Mouse (Mus musculus): ENCODE data around the gene Hnrnph1.
"Not testable (repeated sequence)": the region's sequence is repeated elsewhere in the genome, so short reads cannot be mapped to it uniquely, and the experiment has no call there.

Gene Hnrnph1

DNA sequence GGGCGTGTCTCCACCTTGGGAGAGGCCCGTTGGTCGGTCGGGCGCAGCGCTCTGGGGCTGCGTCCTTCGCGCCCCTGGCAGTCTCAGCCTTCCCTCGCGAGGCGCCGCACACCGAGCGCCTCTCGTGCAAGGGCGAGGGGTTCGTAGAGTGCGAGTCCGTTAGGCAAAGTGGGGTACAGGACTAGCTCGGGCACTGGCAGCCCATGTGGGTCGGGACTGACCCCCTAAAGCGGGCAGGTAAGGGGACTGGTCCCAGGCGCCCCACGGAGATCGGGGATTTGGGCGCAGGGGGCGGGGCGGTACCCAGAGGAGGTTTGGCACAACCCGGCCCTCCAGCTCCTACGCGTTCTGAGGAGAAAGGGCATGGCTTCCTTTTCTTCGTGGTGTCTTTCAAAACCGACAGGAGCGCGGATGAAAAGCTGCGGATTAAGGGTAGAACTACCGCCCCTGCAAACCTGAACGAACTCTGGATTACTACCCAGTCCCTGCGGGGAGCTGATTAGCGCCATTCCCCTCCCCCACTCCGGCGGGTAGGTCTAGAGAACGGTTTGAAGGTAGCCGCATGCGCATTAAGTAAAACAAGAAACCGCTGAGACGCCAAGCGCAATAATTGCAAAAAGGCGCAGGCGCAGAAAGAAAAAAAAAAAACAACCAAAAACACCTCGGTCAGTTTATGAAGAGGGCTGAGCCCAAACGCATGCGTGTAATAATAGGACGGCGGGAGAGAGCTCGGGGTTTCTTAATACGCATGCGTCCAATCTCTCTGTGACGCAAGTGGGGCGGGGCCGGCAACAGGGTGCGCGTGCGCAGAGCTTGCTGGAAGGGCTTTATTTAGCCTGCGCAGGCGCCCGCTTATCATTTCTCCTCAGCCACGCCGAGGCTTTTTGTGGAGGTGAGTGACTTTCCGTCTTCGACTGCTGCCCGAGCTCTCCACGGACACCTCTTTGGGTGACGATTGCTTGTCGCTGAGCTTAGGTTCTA, at the start of gene Hnrnph1:
Gene Hnrnph1 (plus strand): TSS at position 80 of the 981 bp plus-strand sequence.
- peak; percentile 99 for DNase-seq

- DNase-seq = peak in 1 of 2 experiments; percentile 5
Measured at GRCm38 (mm10) chr11:50328075-50328625, 48.6 kb upstream of the Hnrnph1 start.

- DNase-seq = no peak
Measured at GRCm38 (mm10) chr11:50329378-50329777, 47.4 kb upstream of the Hnrnph1 start.

GRCm38 (mm10) chr11:50333181-50333580, 43.6 kb upstream of the Hnrnph1 start:
- DNase-seq = peak; percentile 22 to 43

DNA sequence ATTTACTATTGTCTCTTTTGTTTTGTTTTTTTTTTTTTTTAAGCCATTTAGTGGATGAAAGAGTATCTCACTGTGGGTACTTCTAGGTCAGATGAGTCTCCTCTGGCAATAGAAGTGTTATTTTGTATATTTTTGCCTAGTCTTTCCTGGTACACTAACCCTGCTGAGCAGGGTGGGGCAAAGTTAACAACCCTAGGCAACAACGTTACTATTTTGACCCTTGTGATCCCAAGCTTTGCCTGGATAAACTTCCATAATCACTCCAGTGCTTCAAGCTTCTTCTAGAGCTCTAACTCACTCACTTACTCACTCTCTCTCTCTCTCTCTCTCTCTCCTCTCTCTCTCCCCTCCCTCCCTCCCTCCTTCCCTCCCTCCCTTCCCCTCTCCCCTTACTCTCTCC, 40.7 kb upstream of the Hnrnph1 start:
- DNase-seq = no peak

DNA sequence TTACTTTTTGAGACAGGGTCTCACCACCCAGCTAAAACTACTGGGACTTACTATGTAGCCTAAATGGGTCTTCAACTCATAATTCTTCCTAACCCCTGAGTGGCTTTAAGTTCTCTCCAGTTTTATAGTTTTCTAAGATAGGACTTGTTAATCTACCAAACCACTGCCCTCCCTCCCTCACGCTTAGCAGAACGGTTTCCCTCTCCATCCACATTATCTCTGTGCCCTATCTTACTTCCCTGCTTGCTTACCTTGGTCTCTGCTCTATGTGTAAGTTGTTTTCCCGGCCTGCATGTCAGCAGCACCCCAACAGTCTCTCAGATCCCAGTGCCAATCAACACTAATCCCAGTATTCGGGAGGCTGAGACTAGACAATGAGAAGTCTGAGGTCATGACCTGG, 39.9 kb upstream of the Hnrnph1 start:
- no peak for DNase-seq

GRCm38 (mm10) chr11:50345486-50345885, 31.3 kb upstream of the Hnrnph1 start:
- no peak for DNase-seq

DNA sequence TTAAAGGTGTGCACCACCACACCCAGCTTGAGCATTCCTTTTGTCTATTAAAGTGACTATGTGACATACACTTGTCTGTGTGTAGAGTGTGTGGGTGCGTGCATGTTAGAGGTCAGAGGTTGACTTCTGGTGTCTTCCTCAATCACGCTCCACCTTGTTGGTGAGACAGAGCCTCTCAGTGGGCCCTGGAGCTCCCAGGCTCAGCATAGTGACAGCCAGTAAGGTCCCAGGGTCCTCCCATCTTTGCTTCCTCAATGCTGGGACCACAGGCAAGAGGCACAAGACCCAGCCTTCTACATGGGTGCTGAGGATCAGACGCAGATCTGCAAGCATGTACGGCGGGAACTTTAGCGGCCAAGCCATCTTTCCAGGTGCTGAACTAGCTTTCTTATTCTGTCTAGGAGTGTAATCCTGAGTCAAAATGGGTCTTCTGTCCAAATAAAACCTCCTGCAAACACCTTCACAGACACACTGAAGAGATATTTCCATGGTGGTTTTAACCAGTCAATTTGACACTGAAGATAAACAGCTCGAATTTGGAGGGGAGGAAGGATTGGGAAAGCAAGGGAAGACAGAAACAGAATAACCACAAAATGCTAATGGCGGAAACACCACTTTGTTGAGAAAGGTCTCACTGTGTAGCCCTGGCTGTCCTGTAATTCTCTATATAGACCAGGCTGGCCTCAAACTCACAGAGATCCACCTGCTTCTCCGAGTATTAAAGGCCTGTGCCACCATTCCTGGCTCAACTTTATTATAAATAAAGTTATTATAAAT, 30.3 kb upstream of the Hnrnph1 start:
- no peak for DNase-seq

DNA sequence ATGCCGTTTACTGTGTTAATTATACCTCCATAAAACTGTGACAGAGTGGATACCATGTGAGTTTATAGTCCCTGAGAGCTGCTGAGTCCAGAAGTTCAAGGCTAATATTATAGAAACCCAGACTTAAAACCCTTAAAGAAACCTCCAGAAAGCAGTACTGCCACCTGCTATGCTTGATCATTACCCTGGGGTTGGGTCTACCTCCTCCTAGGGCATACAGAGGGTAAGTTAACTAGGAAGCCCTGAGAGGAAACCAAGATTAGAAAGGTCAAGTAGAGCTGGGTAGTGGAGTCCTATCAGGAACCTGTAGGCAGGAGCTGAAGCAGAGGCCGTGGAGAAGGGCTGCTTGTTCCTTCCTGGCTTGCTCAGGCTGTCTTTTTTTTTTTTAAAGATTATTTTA, 24.6 kb upstream of the Hnrnph1 start:
- DNase-seq = no peak

DNA sequence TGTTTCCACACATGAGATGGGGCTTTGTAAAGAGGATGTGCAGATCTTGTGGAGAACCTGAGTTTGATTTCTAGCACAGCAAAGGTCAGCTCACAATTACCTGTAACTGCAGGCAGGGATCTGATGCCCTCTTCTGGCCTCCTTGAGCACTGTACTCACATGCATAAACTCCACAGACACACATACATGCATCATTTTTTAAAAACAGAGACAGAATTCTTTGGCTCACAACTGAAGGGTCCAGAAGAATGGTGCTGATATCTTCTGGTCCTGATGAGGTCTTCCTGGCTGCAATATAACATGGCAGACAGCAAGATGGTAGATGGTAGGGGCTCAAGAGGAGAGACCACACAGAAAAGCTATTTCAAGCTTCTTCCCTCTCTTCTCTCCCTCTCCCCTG, 22.6 kb upstream of the Hnrnph1 start, which contains the start of gene Cby3:
Gene Cby3 (plus strand): TSS at position 301 of the 400 bp plus-strand sequence.
- DNase-seq = no peak

GRCm38 (mm10) chr11:50354851-50355250, 21.9 kb upstream of the Hnrnph1 start:
- DNase-seq = no peak

GRCm38 (mm10) chr11:50355395-50355794, 21.4 kb upstream of the Hnrnph1 start:
- no peak for DNase-seq

GRCm38 (mm10) chr11:50358950-50359861, 17.6 kb upstream of the Hnrnph1 start:
- peak; percentile 74 to 78 for DNase-seq

- DNase-seq = not testable (repeated sequence)
Measured at GRCm38 (mm10) chr11:50361282-50361681, 15.5 kb upstream of the Hnrnph1 start.

GRCm38 (mm10) chr11:50364548-50364947, 12.2 kb upstream of the Hnrnph1 start:
- peak; percentile 90 to 93 for DNase-seq

- no peak for DNase-seq
Measured at GRCm38 (mm10) chr11:50365322-50365721, 11.5 kb upstream of the Hnrnph1 start.

DNA sequence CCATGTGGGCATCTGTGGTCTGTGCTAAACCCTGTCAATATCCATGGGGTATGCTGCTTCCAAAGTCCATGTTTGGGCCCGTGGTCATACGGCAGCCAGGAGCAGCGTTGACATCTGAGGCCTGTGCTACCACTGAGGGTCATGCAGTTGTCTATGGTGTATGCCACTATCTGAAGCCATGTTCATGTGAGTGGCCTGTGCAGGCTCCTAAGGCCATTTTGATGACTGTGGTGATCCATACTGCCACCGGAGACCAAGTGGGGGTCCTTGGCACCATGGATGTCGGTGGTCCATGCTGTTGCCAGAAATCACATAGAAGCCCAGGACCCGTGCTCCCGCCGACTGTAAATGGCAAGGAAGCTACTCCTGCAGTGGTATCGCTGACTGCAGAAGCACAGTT, 9.3 kb upstream of the Hnrnph1 start:
- DNase-seq = no peak

DNA sequence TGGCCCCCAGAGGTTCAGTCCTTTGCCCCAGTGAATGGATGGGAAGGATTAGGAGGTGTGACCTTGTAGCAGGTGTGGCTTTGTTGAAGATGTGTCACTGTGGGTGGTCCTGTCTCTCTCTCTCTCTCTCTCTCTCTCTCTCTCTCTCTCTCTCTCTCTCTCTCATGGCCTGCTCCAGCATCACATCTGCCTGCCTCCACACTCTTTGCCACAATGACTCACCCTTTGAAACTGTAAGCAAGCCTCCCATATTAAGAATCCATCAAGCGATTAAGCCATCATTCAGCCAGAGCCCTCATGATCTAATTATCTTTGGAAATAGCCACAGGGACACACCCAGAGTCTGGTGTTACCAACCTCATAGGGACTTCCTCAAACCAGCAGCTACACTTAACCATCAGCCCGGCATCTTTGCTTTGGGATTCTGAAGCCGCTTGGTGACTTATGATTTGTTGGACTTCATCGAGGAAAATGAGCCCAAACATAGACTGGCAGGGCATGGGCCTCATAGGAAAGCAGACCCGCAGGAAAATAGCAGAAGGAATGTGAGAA, 7.4 kb upstream of the Hnrnph1 start:
- DNase-seq = no peak

- DNase-seq = peak; percentile 39 to 64
Measured at GRCm38 (mm10) chr11:50370969-50371368, 5.8 kb upstream of the Hnrnph1 start.

DNA sequence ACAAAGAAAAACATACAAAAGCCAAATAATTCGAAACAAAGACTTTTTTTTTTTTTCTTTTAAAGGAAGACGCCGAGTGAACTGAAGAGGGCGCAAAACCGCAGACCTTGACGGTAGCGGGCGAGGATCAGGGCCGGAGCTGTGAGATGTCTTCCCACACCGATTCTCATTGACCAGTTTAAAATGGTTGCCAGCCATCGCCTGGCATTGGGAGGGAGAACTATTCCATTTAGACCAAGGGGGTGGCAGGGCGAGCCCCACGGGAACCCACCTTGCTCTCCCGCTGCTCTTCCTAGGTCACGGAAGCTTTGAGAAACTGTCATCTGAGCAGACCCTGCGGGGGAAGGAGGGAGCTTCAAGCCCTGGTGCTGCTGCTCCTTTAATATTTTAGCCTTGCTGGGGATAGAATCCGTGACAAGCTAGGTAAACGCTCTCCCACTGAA, 5.4 kb upstream of the Hnrnph1 start:
- DNase-seq = peak; percentile 88 to 90

- no peak for DNase-seq
Measured at GRCm38 (mm10) chr11:50371911-50372310, 4.9 kb upstream of the Hnrnph1 start.

- no peak for DNase-seq
Measured at GRCm38 (mm10) chr11:50373086-50373485, 3.7 kb upstream of the Hnrnph1 start.

All from cerebellum, postnatal 10 days (tissue).